Mouse (Mus musculus) liver (tissue): ENCODE data around the gene Asprv1.

Experiments used
- DNase-seq: peaks from one replicate; pipeline ENCODE4 v3.0.0-alpha.2; 2020; ENCODE audit warnings: mixed read lengths

Gene Asprv1

DNA sequence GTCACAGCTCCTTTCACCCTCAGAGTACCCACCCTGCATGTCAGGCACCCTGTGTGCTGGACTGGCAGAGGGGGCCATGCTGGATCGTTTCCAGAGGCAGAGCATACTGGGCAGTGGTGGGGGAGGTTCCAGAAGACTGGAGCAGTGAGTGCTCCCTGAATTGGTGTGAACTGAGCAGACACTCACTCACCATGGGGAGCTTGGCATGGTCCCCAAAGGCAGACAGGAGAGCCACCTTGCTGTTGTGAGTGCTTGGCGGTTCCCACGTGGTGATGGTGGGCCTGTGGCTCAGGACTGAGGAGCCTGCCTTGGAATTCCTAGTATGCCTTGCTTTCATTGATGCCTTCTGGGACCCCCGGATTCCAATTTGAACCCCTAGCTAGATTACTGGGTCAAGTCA is 4.8 kb upstream of the Asprv1 start:
- no peak for DNase-seq

DNA sequence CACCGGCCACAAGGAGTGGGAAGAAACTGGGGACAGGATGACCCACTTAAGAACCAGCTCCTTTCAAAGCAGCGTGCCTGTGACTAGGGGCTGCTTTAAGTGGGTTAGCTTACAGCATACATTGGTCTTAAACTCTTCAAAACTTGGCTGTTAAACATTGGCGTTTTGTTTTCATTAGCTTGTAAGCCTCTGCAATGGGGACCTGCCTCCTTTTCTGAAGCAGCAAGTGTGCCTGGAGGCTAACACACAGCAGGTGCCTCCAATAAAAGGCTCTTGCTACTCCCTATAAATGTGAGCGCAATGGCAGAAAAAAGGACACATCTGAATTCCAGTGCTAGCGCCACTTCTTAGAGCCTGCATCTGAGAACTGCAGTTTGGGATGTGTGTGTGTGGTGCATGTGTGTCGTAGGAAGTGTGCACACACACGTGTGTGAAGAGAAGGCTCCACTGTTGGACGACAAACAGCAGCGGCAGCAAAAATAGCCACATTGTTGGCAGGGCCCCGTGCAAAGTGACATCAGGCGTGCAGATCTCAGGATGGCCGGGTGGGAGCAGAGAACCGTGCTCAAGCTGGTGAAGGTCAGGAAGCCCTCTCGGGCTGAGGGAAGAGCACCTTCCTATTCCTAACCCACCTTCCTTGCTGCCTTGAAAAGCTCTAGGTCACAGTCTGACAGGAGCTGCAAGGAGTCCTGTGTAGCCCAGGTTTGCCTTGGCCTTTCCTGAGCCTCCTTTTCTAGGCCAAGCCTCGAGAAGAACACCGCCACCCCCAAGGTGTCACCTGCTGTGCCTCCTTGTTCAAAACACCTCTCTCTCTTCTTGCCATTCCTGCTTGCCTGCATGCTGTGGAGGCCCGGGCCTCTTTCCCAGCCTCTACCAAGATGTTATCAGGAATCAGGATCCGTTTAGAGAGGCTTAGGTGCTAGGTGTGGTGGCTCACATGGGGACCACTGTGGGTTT is 3.6 kb upstream of the Asprv1 start:
- DNase-seq = no peak

DNA sequence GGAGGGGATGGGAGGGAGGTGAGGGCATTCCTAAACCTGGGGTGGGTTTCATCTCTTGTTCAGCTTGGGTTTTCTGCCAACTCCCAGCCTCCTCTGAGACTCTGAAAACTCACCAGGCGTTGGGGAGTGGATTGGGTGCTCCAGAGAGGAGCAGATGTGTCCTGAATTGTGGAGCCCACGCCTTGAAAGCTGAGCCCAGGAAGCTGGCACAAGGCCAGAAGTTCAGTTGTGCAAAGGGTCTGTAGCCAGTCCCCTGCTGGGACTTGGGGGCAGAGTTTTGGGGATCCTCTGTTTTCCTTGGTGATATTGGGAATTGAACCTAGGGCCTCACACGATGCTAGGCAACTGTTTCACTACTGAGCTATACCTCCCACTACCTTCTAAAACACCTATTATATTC is 2.2 kb downstream of the Asprv1 start:
- no peak for DNase-seq

DNA sequence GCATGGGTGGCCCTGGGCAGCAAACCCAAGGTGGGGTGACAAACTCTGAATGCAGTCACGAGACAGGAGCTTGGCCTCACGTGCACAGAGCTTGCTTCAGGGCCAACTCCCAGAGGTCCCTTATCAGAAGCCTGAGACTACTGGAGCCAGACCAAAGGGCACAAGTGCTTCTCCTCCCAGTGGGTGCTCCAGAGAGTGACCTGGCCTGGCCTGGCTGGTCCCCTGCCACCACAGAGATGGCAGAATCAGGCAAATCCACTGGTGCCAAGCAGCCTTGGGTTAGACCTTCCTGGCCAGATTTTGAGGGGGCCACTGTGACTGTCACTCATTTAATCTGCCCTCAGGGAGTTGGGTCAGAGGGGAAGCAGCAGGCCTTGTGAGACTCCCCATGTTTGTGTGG is 8.5 kb downstream of the Asprv1 start:
- DNase-seq = peak; percentile 85

DNA sequence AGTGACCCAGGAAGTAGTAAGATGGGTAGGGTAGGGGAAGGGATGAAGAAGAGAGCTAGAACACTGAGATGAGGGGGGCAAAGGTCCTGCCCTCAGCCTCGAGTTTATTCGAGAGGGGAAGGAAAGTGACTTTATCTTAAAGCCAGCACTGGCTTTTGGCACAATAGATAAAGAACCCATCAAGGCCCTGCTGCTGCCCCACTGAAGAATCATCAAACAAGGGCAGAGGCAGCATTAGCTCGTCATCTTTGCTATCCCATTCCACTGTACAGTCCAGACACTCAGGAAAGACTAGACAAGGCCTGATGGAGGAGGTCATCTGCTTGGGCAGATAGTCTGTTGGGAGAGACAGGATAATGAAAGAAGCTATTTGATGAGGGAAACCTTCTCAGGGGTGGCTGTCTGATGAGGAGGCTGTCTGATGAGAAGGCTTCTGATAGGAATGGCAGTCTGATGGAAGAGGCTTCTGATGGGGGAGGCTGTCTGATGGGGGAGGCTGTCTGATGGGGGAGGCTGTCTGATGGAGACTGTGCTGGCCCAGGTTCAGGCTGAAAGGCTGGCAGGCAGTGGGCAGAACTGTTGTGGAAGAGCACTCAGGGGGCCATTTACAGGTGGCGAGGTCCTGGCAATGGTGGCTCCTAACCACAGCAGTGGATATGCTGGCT is 9.3 kb downstream of the Asprv1 start:
- peak; percentile 77 for DNase-seq

DNA sequence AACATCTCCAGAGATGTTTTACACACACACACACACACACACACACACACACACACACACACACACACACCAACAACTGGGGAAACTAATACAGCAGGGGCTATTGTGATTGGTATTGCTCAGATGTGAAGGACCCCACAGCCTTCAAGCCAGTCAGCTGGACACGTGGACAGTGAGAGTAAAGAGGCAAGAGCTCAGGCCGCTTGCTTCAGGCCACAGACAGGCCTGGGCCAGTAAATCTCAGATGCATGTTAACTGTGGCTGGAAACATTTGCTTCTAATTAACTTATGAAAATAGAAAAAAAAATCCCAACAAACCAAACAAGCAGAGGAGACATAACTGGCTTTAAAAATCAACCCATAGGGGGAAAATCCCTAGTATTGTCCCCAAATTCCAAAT is 9.9 kb downstream of the Asprv1 start:
- no peak for DNase-seq

DNA sequence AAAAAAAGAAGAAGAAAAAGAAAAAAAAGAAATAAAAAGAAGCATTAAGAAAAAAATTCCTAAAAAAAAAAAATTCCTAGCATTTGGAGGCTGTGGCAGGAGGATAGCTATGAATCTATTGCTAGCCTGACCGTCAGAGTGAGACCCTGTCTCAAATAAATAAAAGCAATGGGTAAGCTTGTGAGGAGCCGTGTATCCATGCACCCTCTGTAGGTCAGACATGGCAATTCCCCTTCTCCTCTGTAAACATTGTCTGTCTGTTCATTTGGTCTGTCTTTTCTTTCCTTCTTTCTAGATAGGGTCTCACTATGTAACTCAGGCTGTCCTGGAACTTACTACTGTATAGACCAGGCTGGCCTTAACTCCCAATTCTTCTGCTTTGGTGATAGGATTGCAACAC is 10.5 kb downstream of the Asprv1 start:
- no peak for DNase-seq

DNA sequence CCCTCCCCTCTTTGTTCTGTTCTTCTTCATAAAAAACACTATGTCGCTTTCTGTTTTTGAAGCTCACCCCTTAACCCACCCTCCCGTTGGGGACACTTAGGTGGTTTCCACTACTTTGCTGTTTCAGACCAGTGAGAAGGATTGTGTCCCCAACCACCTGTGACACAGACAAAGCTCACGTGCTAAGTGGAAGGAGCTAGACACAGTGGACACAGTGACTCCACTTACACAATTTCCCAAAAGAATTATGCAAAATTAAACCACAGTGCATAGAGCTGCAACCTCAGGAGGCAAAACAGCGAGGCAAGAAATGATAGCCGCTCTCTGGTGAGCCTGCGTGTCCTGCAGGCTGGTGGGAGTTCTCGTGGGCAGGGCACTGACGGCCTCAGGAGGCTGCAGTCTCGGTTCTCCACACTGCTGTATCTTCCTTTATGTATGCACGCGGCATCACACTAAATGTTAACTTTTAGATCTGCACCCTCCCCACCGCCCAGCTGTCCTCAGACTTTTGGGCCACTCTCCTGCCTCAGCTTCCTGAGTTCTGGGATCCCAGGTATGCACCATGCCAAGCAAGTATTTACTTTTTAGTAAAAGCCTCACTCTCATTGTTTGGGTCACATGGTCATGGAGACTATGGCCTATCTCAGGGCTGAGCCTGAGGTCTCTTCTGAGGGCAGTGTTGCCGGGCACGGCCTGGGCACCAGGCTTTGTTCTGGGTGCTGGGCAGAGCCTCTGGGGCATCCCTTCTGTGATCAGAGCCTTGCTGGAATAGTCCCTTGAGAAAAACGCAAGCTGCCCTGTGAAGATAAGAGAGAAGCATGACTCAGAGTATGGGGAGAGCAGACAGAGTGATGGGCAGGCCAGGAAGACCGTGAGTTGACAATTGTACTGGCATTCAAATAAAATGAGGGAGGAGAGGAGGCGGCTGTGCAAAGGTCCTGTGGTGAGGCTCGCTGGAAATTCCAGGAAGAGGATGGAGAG is 11.5 kb downstream of the Asprv1 start:
- peak; percentile 83 for DNase-seq

DNA sequence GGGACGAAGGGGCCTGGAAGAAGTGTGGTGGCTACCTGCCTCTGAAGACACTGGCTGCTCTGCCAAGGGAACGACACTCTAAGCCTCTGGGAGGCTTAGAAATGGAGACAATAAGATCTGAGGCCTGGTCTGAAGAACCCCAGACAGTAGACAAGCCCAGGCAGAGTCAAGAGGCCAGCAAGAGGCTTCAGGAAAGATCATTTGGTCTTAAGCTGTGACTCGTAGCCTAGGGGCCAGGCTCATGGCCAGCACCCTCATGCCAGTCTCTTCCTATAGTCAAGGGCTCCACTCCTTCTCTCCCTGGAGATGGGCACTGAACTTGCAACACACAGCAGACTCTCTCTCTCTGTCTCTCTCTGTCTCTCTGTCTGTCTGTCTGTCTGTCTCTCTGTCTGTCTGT is 12.2 kb downstream of the Asprv1 start:
- DNase-seq = peak; percentile 25

DNA sequence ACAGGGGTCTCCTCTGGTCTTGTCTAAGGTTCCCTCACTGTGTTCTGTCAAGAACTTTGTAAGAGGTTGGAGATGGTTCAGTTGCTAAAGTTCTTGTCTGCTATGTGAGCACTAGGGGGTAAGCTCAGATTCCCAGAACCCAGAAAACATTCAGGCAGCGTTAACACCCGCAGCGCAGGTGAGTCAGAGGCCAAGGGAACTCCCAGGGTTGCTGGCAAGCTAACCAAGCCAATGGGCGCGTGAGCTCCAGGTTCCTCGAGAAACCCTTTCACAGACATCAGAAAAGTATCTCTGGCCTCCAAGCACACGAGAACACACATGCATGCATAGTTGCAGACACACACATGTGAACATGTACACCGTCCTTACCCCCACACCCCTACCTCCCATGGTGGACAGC is 12.8 kb downstream of the Asprv1 start:
- peak; percentile 26 for DNase-seq

DNA sequence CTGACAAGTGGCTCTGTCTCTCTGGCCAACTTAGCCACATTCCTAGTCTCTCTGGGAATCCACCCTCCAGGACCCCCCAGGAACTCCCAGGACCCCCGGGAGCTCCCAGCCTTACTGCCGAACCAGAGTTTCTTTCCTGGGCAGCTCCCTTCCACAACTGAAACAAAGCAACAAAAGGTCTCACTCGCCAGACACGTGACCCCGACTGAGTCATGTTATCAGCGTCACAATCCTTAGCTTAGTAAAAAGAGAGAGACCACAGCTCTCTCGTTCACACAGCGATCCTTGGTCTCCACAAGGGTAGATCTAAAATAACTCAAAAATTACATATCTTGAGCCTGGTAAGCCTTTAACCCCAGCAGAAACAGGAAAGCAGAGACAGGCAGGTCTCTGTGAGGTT is 13.8 kb downstream of the Asprv1 start:
- DNase-seq = peak; percentile 29

DNA sequence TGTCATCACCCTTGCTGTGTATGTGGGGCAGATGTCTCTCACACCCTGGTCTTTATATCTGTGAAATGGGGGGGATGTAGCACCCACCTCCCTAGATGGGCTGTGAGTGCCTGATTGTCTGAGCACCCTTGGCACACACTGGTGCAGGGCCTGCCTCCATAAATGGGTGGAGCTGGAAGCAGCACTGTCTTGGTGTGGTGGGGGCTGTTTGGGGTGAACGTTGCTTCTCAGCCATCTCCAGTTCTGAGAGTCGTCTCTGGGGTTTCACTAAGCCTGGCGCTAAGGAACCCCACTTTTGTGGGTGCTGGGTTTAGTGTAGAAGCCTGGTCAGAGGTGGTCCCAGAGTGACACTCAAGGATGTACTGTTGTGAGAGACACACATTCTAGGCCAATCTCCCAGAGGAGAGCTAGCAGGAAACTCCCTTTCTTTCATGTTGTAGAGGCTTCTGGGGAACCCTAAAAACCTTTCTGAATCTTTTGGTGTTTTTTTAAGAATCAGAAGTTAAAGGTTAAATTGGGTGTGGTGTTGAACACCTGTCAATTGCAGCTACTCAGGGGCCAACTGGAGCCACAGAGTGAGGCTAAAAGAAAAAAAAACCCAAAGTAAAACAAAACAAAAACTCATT is 16.9 kb downstream of the Asprv1 start:
- DNase-seq = no peak

DNA sequence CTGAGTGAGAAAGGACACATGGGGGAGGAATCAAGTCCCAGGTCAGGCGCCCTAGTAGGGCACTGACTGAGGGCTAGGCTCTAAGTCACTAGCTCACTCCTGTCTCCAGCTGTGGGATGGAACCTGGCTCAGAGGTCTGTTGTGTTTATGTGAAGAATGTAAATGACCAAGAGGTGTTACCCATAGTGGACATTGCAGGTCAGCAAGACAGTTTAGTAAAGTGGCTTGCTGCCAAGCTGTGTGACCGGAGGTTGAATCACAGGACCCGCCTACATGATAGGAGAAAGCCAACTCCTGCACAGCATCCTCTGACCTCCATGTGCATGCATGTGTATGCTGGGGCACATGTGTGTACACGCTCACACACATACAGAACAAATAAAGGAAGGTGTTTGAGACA is 17.6 kb downstream of the Asprv1 start:
- DNase-seq = no peak

DNA sequence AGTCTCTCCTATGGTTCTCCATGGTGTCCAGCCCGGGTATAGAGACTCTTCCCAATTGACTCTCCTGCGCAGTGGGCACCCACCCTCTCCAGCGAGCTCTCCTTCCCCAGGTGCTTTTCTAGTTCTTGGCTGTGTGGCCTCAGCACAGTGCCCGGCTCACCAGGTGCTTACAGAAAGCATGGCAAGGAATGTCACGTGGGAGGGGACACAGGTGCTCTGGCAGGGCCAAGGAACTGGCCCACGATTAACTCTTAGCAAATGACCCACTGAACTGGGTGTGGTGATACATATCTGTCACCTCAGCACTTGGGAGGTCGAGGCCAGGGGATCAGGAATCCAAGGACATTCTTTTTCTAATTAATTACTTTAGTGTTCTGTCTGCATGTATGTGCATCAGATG is 18.2 kb downstream of the Asprv1 start:
- DNase-seq = no peak

DNA sequence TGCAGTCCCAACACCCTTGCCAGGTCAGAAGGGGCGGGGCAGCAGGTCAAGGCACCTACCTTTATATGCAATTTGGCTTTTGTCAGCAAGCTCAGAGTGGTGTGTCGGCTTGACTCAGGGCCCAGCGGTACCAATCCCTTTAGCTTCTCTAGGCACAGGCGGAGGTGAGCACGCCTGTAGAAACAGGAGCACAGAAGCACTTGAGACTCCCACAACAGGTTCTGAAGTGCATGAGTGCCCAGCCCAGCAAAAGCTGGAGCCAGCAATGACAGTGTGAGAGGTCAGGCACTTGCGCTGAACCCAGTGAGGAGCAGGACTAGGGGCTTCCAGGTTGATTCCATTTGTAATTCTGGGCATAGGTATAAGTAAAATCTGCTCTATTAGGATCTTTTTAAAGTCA is 25.1 kb downstream of the Asprv1 start:
- DNase-seq = no peak

DNA sequence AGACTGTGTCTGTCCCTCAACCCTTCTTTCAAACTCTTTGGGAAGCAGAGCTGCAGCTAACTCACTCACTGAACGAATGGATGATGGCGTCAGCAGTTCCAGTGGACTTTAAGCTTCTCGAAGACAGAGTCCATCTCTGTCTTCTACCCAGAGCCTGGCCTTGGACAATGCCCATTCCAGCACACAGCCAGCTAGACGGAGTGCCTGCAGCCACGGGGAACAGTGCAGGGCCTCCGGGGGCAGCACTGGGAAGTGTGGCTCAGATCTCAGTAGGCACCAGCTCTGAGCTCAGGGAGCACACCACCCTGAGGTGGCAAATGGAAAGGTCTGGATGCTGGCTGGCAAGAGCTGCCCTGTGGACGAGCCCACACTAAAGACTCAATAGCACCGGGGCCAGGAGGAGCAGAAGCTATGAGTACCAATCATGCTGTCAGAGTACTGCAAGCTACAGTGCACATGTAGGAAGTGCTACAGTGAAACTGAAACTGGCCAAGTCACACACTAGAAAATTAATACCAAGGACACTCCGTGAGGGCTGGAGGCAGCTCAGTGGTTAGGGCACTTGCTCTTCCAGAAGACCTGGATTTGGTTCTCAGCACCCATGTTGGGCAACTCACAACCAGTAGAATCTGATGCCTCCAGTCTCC is 26.4 kb downstream of the Asprv1 start:
- DNase-seq = no peak

DNA sequence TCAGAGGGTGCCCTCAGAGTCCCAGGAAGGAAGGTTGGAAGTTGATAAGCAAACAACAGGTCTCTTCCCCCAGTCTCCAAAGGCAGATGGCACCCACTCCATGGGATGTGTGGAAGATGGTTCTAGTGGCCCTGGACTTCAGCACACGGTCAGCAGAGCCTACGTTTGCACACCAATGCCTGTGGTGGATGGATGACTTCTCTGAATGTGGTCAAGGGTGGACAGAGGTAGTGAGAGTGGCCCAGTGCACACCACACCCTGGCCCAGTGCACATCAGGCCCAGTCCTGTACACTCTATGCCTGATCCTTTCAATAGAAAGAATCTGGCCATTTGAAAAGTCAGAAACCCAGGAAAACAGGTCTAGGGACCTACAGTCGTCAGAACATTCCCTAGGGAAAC is 30.5 kb downstream of the Asprv1 start:
- no peak for DNase-seq

DNA sequence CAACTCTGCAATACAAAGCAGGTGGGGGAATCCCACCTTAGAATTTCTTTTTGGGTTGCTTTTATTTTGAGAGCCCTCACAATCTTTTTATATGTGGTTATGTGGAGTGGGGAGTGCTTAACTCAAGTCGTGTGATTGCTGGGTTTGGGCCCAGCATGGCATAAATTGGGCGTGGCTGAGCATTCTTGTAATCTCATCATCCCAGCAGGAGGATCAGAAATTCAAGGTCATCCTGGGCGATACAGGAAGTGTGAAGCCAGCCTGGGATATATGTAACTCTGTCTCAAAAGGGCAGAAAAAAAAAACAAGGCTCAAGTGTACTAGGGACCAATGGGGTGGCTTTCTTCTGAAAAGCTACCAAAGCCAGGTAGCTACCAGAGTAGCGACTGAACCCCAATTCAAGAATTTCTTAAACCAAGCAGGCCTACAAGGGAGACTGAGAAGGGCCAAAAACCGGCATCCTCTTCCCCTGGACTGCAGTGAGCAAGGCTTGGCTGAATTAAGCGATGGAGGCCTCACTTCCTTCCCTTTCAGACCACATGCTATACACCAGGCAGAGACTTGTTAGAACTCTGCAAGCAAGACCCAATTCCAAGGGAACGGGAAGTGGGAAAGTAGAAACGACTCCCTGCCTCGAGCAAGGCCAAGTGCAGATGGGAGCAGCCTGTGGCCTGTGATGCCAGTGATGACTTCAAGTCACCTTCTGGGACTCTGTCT is 32.4 kb downstream of the Asprv1 start:
- peak; percentile 85 for DNase-seq

DNA sequence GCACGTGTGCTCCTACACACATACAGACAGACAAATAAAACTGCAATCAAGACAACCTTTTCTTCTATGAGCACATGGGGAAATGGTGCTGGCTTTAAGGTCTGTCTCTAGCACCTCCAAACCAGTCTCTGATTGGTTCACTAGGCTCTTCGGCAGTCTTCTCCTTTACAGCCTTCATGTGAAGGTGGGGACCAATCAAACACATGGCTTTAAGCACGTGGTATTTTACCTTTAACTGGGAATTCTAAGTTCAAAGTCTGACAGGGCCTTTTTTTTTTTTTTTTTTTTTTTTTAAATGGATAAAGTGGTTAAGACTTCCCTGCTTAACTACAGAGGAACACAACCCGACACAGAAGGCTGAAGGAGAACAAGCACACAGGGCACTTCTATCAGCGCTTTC is 37.1 kb downstream of the Asprv1 start:
- DNase-seq = no peak

DNA sequence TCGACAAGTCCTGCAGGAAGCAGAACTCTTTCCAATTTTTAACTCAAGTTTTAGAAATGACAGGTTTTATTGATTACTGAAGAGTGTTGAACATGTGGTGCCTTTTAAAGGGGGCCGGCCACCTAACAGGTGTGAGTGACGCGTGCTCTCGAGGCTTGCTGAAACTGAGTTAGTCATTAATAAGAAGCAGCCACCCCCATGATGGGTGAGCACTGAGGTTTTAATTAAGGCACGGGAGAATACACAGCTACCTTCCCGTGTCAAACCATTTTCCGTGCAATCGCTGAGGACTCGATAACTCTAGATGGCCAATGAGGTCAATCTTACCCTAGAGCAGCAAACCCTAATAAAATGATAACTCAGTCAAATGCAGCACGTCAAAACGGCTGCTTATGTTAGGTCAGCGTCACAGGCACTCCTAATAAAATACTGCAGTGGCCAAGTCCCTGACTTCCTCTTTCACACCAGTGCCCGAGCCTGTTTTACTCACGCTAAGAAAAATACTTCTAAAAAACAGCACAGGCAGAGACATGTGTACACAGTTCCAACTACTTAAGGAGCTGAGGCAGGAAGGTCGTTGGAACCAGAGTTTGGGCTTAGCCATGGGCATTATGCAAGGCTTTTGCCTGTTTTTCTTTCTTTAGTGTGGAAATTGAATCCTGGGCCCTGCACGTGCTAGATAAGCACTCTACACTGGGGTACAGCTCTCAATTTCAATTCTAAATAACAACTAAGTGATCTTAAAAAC is 37.8 kb downstream of the Asprv1 start:
- no peak for DNase-seq

DNA sequence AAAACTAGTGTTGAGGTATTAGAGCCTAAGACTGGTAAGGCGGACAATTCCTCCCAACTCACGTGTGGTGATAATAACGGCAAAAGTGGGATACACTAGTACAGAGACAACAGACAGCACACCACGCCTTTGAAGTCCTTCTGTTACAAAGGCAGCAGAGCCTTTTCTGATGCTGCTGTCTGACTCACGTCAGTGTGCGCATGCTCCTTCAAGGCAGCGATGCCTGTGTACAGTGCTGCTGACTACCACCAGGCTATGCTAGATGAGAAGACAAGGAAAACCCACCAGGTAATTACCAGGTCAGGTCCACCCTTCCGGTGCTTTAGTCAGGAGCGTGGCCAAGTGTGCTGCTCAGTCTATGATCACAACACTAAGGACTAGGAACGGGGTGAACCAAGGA is 39.1 kb downstream of the Asprv1 start:
- no peak for DNase-seq
